Mouse (Mus musculus): Measurements from ENCODE around the gene Nkain4. TPM values are rescaled to one million over a fixed set of nuclear protein-coding genes. Genes with fewer than 3 reads are reported as not detected.

Nkain4 gene
- polyA plus RNA-seq, 1 experiment from 2014 or later: 20.9 TPM

DNA sequence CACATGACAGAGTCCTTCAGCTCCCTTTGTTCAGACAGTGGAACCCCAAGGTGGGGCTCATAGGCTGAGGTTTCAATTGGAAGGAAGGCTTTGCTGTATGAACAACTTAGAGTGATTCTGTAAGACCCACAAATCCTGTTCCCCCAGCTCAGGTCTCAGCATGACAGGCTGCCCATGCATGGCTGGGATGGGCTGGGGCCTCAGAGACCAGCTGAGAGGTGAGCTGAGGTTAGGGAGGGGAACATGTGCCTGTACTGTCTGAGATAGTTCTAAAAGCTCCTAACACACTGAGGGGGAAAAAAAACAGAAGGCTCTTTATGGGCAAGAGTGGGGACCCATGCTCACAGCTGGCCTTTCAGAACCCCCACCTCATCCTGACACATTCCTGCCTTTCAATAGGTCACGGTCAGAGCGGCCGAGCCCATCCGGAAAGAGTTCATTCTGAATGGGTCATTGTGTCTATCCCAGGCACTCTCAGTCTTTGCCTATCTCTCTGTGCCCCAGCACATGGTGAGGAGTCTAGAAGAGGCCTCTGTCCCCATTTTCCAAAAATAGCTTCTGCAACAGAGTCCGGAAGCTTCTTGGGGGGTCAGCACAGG lies 33.0 kb upstream of the Nkain4 start:
- no peaks in the 10 kb centered on the region for H3K4me1 ChIP-seq (ENCODE audit: control insufficient read depth, insufficient read depth, low read length)
- H3K9ac ChIP-seq (replicated peaks; ENCODE audit: low read length): no peak overlapping the region
- no peaks in the 10 kb centered on the region for H3K9me3 ChIP-seq (replicated peaks; ENCODE audit: control insufficient read depth, low read length)
- DNase-seq (ENCODE audit: low spot score): peak; percentile 11
- WGBS: 18% methylated on average over 5 of the region's 5 CpGs
- no peak overlapping the region for H3K4me3 ChIP-seq (ENCODE audit: low read depth, low read length)
- H3K27ac ChIP-seq (replicated peaks; ENCODE audit: low read depth, low read length): no peak overlapping the region
- H3K27me3 ChIP-seq (ENCODE audit: control insufficient read depth, insufficient read depth, low read length): no peaks in the 10 kb centered on the region
- no peaks in the 10 kb centered on the region for H3K36me3 ChIP-seq (replicated peaks; ENCODE audit: control insufficient read depth, insufficient read depth, low read depth, low read length)
- peak; percentile 58; the same call in 1 of the 2 replicates for ATAC-seq (replicated peaks; ENCODE audit: insufficient number of reproducible peaks, low FRiP score, low TSS enrichment, low read depth)
- no peak overlapping the region for H3K4me2 ChIP-seq (ENCODE audit: low read depth, low read length)

DNA sequence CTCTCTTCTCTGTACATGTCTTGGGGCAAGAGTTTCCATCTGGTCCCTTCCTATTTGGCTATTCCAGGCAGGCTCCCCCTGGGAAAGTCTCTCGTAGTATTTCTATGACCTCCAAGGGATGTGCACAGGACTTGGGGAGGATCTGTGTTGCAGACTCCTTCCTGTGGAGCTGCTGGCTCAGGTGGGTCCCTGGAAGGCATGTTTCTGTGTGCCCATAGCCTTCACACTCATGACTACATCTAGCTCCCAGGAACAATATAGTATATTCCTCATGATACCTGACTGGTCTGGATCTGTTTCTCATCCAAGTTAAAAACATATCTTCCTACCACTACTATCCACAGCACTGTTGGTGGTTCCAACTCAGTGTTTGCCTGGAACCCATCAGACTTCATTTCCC lies 32.5 kb upstream of the Nkain4 start:
- Histone ChIP-seq H3K27ac (replicated peaks; ENCODE audit: low read depth, low read length) (no peak overlapping the region), H3K4me3 (ENCODE audit: low read depth, low read length) (no peak overlapping the region), H3K4me1 (ENCODE audit: control insufficient read depth, insufficient read depth, low read length) (no peaks in the 10 kb centered on the region), H3K27me3 (ENCODE audit: control insufficient read depth, insufficient read depth, low read length) (no peaks in the 10 kb centered on the region), H3K36me3 (replicated peaks; ENCODE audit: control insufficient read depth, insufficient read depth, low read depth, low read length) (no peaks in the 10 kb centered on the region), H3K9me3 (replicated peaks; ENCODE audit: control insufficient read depth, low read length) (no peaks in the 10 kb centered on the region), H3K9ac (replicated peaks; ENCODE audit: low read length) (no peak overlapping the region), H3K4me2 (ENCODE audit: low read depth, low read length) (no peak overlapping the region)
- ATAC-seq (replicated peaks; ENCODE audit: insufficient number of reproducible peaks, low FRiP score, low TSS enrichment, low read depth): no peak
- DNase-seq (ENCODE audit: low spot score): no peak
- WGBS: 55% methylated on average over 1 of the region's 1 CpGs

DNA sequence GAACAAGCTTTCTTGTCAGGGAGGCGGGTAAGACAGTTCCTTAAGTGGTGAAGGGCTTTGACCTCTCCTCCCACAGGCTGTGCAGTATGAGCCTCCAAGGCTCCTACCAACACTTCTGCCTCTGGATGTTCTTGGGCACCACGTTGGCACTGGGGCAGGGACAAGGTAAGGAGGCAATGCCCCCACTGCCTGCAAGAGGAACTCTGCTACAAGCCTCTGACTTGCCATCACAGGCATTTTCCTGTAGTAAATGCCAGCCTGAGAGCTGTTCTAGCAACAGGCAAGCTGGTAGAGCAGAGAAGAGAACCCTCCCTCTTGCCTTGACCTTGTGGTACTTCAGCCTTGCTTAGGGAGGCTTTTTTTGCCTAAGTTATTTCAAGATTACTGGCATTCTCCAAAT lies 31.9 kb upstream of the Nkain4 start, which contains the start of gene Col20a1:
Gene Col20a1, plus strand, starts transcription at position 87 of the 400 bp plus-strand sequence.
- Histone ChIP-seq H3K27ac (replicated peaks; ENCODE audit: low read depth, low read length) (no peak within 1 kb of the TSS), H3K4me2 (ENCODE audit: low read depth, low read length) (no peak within 1 kb of the TSS), H3K9me3 (replicated peaks; ENCODE audit: control insufficient read depth, low read length) (no peaks in the 10 kb centered on the region), H3K4me1 (ENCODE audit: control insufficient read depth, insufficient read depth, low read length) (no peaks in the 10 kb centered on the region), H3K9ac (replicated peaks; ENCODE audit: low read length) (no peak within 1 kb of the TSS), H3K36me3 (replicated peaks; ENCODE audit: control insufficient read depth, insufficient read depth, low read depth, low read length) (no peaks in the 10 kb centered on the region), H3K27me3 (ENCODE audit: control insufficient read depth, insufficient read depth, low read length) (no peaks in the 10 kb centered on the region), H3K4me3 (ENCODE audit: low read depth, low read length) (no peak within 1 kb of the TSS)
- 57% methylated on average over 2 of the region's 2 CpGs for WGBS
- DNase-seq (ENCODE audit: low spot score): no peak
- no peak for ATAC-seq (replicated peaks; ENCODE audit: insufficient number of reproducible peaks, low FRiP score, low TSS enrichment, low read depth)

DNA sequence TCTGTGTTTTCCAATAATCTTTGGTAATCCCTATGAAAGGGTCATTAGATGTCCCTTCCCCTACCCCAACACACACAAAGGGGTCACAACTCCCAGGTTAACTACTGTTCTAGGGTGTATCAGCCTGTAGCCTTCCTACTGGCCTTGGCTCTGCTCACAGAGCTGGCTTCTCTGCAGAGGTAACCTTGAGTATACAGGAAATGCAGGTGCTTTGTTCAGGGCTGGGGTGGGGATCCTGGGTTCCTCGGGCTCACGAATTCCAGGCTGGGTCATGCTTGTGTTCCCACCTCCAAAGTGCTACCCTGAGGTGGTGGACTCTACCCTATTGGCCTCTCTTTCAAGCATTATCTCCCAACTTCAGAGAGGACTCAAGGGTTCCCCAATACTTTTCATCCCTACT lies 31.1 kb upstream of the Nkain4 start:
- WGBS: 88% methylated on average over 2 of the region's 2 CpGs
- Histone ChIP-seq H3K4me2 (ENCODE audit: low read depth, low read length) (no peak overlapping the region), H3K4me1 (ENCODE audit: control insufficient read depth, insufficient read depth, low read length) (no peaks in the 10 kb centered on the region), H3K27ac (replicated peaks; ENCODE audit: low read depth, low read length) (no peak overlapping the region), H3K9me3 (replicated peaks; ENCODE audit: control insufficient read depth, low read length) (no peaks in the 10 kb centered on the region), H3K36me3 (replicated peaks; ENCODE audit: control insufficient read depth, insufficient read depth, low read depth, low read length) (peaks cover 5% of the 10 kb centered on the region), H3K9ac (replicated peaks; ENCODE audit: low read length) (no peak overlapping the region), H3K4me3 (ENCODE audit: low read depth, low read length) (no peak overlapping the region), H3K27me3 (ENCODE audit: control insufficient read depth, insufficient read depth, low read length) (no peaks in the 10 kb centered on the region)
- DNase-seq (ENCODE audit: low spot score) (no peak), ATAC-seq (replicated peaks; ENCODE audit: insufficient number of reproducible peaks, low FRiP score, low TSS enrichment, low read depth) (no peak)

DNA sequence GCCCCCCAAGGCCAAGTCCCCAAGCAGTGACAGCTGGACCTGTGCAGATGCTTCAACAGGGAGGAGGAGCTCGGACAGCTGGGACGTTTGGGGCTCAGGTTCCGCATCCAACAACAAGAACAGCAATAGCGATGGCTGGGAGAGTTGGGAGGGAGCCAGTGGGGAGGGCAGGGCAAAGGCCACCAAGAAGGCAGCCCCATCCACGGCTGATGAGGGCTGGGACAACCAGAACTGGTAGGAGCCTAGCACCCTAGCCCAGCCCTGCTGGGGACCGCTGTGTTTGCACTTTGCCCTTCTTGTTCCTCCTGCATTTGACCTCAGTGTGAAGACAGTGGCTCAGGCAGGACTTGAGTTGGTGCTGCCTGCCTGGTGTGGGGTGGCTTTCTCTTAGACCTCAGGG lies 26.6 kb upstream of the Nkain4 start:
- H3K9ac ChIP-seq (replicated peaks; ENCODE audit: low read length): no peak overlapping the region
- H3K4me3 ChIP-seq (ENCODE audit: low read depth, low read length): no peak overlapping the region
- no peak for ATAC-seq (replicated peaks; ENCODE audit: insufficient number of reproducible peaks, low FRiP score, low TSS enrichment, low read depth)
- no peak overlapping the region for H3K27ac ChIP-seq (replicated peaks; ENCODE audit: low read depth, low read length)
- peaks cover 19% of the 10 kb centered on the region for H3K36me3 ChIP-seq (replicated peaks; ENCODE audit: control insufficient read depth, insufficient read depth, low read depth, low read length)
- H3K4me2 ChIP-seq (ENCODE audit: low read depth, low read length): no peak overlapping the region
- DNase-seq (ENCODE audit: low spot score): no peak
- WGBS: 71% methylated on average over 6 of the region's 6 CpGs
- no peaks in the 10 kb centered on the region for H3K9me3 ChIP-seq (replicated peaks; ENCODE audit: control insufficient read depth, low read length)
- no peaks in the 10 kb centered on the region for H3K4me1 ChIP-seq (ENCODE audit: control insufficient read depth, insufficient read depth, low read length)
- no peaks in the 10 kb centered on the region for H3K27me3 ChIP-seq (ENCODE audit: control insufficient read depth, insufficient read depth, low read length)

DNA sequence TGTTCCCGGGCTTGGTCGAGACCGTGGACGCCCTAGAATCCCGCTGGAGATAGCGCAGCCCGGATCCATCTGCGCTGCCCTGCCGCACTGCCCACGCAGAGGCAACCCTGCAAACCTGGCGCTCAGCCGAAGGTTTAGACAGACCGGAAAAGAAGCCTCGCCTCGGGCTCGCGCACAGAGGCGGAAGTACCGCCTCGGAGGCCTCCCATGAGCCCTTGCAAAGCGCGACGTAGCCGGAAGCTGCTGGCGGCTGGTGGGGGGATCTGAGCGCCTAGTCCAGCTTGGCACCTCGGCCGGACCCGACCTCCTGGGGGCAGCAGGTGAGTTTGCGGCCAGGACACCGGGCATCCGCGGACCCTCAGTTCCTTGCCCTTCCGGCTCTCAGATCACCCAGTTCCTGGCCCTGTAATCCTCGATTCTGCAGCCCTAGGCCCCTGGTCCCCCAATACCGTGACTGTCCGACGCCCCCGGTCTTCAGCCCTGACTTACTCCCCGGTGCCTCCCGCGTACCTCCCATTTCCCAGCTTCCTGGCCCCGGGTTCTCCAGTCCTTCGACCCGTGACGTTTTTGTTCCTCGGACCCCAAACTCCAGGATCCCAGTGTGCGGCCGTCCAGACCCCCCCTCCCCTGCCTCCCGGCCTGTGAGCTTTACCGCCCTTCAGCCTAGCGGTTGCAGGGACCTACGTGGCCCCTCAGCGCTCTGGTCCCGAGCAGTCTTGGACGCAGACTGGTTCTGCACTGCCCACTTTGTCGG lies 12.7 kb upstream of the Nkain4 start, which contains the start of gene Arfgap1:
Gene Arfgap1, plus strand, starts transcription at position 216 of the 754 bp plus-strand sequence.
- Histone ChIP-seq H3K4me2 (ENCODE audit: low read depth, low read length) (peak within 1 kb of the TSS; percentile 68), H3K4me3 (ENCODE audit: low read depth, low read length) (peak within 1 kb of the TSS; percentile 83), H3K4me1 (ENCODE audit: control insufficient read depth, insufficient read depth, low read length) (no peaks in the 10 kb centered on the region), H3K9ac (replicated peaks; ENCODE audit: low read length) (peak within 1 kb of the TSS; percentile 86), H3K36me3 (replicated peaks; ENCODE audit: control insufficient read depth, insufficient read depth, low read depth, low read length) (peaks cover 3% of the 10 kb centered on the region), H3K27me3 (ENCODE audit: control insufficient read depth, insufficient read depth, low read length) (no peaks in the 10 kb centered on the region), H3K27ac (replicated peaks; ENCODE audit: low read depth, low read length) (peak within 1 kb of the TSS; percentile 57; the same call in 1 of the 2 replicates), H3K9me3 (replicated peaks; ENCODE audit: control insufficient read depth, low read length) (no peaks in the 10 kb centered on the region)
- ATAC-seq (replicated peaks; ENCODE audit: insufficient number of reproducible peaks, low FRiP score, low TSS enrichment, low read depth) (peak; percentile 83), DNase-seq (ENCODE audit: low spot score) (peak; percentile 94)
- WGBS: under 1% methylated on average over 57 of the region's 57 CpGs

DNA sequence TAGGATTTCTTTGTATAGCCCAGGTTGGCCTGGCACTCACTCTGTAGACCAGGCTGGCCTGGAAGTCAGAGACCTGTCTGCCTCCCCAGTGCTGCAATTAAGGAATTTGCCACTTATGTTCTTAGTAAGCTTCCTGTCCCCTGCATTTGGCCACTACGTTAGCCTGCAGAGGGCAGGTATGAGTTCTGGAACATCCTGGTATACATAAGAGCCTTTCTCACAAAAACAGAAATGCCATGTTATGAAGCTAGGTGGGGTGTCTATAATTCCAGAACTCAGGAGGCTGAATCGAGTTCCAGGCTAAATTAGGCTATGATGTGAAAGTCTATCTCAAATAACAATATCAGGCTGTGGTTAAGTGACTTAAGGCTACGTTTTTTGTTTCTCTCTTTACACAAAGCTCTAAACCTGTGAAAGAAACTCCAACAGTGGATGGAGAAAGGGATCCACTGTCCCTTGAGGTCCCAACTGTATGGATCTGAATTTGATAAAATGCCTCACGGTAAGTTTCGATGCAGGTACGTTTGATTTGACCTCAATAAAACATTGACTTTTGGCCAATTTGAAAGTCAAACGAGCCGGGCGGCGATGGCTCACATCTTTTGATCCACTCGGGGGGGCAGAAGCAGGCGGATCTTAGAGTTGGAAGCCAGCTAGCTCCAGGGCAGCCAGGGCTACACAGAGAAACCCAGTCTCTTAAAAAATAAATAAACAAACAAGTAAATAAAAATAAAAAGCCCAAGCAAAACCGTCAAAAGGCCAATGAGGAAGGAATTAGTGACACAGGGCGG lies 11.8 kb upstream of the Nkain4 start:
- Histone ChIP-seq H3K9ac (replicated peaks; ENCODE audit: low read length) (peak overlapping the region; percentile 86), H3K36me3 (replicated peaks; ENCODE audit: control insufficient read depth, insufficient read depth, low read depth, low read length) (no peaks in the 10 kb centered on the region; the same call in 1 of the 2 replicates), H3K27me3 (ENCODE audit: control insufficient read depth, insufficient read depth, low read length) (no peaks in the 10 kb centered on the region), H3K4me3 (ENCODE audit: low read depth, low read length) (peak overlapping the region; percentile 83), H3K9me3 (replicated peaks; ENCODE audit: control insufficient read depth, low read length) (no peaks in the 10 kb centered on the region), H3K27ac (replicated peaks; ENCODE audit: low read depth, low read length) (no peak overlapping the region; the same call in 1 of the 2 replicates), H3K4me2 (ENCODE audit: low read depth, low read length) (peak overlapping the region; percentile 68), H3K4me1 (ENCODE audit: control insufficient read depth, insufficient read depth, low read length) (no peaks in the 10 kb centered on the region)
- WGBS: 17% methylated on average over 14 of the region's 14 CpGs
- DNase-seq (ENCODE audit: low spot score) (peak; percentile 26), ATAC-seq (replicated peaks; ENCODE audit: insufficient number of reproducible peaks, low FRiP score, low TSS enrichment, low read depth) (no peak)
